Mouse (Mus musculus): ENCODE data around the gene Upk2. TPM values are rescaled to one million over a fixed set of nuclear protein-coding genes. Genes with fewer than 3 reads are reported as not detected.
A peak's percentile ranks its signal among the peaks of the same experiment; 100 is the strongest.
"Not testable (repeated sequence)": the region's sequence is repeated elsewhere in the genome, so short reads cannot be mapped to it uniquely, and the experiment has no call there.

Upk2 gene
- total RNA-seq, 1 experiment from 2014 or later = not detected

- ATAC-seq (replicated peaks; ENCODE audit: insufficient number of reproducible peaks, low FRiP score, low TSS enrichment, poor library complexity, severe bottlenecking) = no peak
These were observed 23.6 kb upstream of the Upk2 start for GRCm38 (mm10) chr9:44478229-44478921.

DNA sequence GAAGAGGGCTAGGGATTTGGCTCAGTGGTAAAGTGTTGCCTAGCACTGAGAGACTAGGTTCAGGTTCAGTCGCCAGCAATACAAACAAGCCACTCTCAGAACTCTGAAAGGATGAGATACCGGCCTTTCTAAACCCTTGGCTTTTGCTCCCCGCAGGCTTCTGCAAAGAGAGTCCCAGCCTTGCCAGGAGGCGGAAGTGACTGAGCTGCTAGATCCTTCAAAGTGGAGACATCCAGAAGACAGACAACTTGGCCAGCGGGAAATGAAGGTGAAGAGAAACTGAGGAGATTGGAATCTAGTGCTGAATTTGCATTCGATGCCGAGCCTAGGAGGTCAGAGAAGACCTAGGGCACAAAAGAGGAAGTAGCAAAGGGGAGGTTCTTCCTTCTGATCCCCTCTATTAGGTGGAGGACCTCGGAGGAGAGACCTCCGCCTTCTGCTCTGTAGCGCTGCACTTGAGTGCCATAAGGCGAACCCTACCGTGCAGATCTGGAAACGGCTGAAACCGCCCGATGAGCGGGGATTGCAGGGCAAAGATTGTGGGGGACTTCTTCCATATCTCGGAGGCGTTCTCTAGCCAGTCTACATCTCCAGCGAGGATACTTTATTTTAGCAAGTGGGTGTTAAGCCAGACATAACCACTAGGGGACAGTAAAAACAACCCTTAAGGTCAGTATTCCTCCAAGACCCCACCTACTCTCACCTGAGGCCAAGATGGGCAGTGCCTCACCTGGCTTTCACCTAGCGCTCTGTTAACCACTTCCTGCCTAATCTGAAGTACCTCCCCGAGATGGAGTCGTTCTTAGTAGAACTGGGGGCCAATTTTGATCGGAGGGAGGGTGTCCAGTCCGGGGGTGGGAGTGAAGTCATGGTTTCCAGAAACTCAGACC lies 22.8 kb upstream of the Upk2 start:
- peak; percentile 47 for ATAC-seq (replicated peaks; ENCODE audit: insufficient number of reproducible peaks, low FRiP score, low TSS enrichment, poor library complexity, severe bottlenecking)

- ATAC-seq (replicated peaks; ENCODE audit: insufficient number of reproducible peaks, low FRiP score, low TSS enrichment, poor library complexity, severe bottlenecking) = no peak
These were observed 21.2 kb upstream of the Upk2 start for GRCm38 (mm10) chr9:44475936-44476335.

- ATAC-seq (replicated peaks; ENCODE audit: insufficient number of reproducible peaks, low FRiP score, low TSS enrichment, poor library complexity, severe bottlenecking) = no peak
These were observed 19.6 kb upstream of the Upk2 start for GRCm38 (mm10) chr9:44474327-44474726.

GRCm38 (mm10) chr9:44473184-44473583 lies 18.4 kb upstream of the Upk2 start:
- ATAC-seq (replicated peaks; ENCODE audit: insufficient number of reproducible peaks, low FRiP score, low TSS enrichment, poor library complexity, severe bottlenecking) = no peak

- no peak for ATAC-seq (replicated peaks; ENCODE audit: insufficient number of reproducible peaks, low FRiP score, low TSS enrichment, poor library complexity, severe bottlenecking)
These were observed 14.0 kb upstream of the Upk2 start for GRCm38 (mm10) chr9:44468800-44469199.

DNA sequence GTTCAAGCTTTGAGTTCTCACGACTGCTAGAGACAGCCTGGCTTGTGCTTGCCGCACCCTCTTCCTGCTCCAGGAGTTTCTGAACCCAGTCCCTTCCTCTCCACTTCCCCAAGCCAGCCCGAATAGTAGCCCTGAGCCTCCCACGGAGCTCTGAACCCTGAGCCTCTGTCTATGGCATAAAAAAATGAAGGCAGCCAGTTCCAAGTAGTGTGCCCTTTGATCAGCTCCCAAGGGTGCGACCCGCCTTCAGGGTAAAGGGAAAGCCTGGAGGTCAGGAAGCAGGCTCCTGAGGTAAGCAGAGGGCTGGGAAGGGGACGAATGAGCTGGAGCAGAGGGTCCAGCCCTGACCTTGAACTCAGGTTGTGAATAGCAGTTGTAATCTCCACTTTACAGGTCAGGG lies 13.4 kb upstream of the Upk2 start:
- no peak for ATAC-seq (replicated peaks; ENCODE audit: insufficient number of reproducible peaks, low FRiP score, low TSS enrichment, poor library complexity, severe bottlenecking)

DNA sequence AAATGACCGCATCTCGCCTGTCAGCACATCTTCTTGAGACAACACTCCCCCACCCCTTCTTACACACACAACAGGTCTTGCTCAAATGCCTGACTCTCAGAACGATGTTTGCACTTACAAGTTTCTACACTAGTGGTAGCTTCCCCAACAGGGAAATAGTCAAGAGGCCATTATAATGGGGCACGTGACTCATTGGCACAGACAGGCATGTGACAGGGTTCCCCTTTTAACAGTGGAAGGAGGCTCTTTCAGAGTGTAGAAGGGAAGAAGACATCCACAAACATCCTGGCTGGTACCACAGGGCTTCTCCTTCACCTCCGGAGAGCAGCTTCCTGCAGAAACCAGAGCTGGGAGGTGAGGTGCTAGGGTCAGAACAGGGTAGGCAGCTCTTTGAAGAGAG lies 7.2 kb upstream of the Upk2 start:
- peak; percentile 96 for ATAC-seq (replicated peaks; ENCODE audit: insufficient number of reproducible peaks, low FRiP score, low TSS enrichment, poor library complexity, severe bottlenecking)

DNA sequence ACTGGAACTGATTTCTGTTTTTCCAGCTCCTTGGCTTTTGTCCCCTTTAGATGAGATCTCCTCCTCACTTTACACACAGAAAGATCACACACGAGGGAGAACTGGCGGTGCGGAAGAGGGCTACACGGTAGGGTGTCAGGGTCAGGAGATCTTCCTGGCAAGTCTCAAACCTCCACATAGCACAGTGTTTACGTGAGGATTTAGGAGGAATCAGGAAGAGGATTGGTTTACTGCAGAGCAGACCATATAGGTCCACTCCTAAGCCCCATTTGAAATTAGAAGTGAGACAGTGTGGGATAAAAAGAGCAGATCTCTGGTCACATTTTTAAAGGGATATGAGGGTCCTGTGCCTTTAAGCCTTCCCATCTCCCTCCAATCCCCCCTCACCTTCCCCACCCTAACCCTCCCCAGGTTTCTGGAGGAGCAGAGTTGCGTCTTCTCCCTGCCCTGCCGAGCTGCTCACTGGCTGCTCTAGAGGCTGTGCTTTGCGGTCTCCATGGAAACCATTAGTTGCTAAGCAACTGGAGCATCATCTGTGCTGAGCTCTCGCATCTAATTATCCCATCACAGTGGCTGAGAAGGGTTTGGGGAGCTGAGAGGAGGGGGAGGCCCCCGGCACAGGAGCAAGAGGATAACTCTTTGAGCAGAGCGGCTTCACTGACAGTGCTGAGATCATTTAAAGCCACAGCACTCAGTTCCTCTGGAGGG lies 2.4 kb upstream of the Upk2 start:
- no peak for ATAC-seq (replicated peaks; ENCODE audit: insufficient number of reproducible peaks, low FRiP score, low TSS enrichment, poor library complexity, severe bottlenecking)

DNA sequence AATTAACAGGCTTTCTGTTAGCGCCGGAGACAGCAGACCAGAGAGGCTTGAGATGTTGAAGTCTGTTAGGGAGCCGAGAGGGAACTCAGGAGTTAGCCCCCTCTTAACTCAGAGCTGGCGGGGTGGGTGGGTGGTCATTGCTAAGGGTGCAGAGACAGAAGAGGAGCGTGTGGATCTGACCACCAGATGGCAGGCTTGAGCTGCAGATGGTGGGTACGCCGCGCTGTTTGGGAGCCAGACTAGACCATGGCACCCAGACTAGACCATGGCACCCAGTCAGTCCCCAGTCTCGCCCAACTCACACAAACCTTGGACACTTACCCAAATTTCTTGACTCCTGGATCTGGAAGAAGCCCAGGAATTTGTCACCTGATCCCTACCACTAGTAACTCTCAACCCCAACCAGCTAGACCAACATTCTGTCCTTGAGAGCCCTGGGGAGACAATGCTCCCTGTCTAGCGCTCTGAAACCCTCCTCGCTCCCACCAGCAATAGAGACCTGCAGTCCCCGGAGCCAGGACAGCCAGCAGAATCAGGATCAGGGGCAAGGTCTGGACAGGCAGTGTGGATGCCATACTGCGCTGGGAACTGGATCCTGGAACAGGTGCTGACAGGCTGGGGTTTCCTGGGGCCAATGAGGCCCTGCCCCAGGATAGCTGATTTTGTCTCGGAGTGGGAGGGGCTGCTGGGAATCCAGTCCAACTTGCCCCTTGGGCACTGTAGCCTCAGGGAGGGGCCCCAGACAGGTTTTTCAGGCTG lies 465 bp downstream of the Upk2 start:
- peak; percentile 89 for ATAC-seq (replicated peaks; ENCODE audit: insufficient number of reproducible peaks, low FRiP score, low TSS enrichment, poor library complexity, severe bottlenecking)

DNA sequence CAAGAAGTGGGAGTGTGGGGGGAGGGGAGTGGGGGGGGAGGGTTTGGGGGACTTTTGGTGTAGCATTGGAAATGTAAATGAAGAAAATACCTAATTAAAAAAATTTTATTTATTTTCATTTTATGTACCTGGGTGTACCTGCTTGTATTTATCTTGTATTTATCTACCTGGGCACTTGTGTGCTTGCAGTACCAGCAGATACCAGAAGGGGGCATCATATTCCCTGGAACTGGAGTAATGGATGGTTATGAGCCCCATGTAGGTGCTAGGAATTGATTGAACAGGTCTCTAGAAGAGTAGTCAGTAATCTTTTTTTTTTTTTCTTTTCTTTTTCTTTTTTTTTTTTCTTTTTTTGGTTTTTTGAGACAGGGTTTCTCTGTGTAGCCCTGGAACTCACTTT lies 4.4 kb downstream of the Upk2 start:
- ATAC-seq (replicated peaks; ENCODE audit: insufficient number of reproducible peaks, low FRiP score, low TSS enrichment, poor library complexity, severe bottlenecking) = no peak

DNA sequence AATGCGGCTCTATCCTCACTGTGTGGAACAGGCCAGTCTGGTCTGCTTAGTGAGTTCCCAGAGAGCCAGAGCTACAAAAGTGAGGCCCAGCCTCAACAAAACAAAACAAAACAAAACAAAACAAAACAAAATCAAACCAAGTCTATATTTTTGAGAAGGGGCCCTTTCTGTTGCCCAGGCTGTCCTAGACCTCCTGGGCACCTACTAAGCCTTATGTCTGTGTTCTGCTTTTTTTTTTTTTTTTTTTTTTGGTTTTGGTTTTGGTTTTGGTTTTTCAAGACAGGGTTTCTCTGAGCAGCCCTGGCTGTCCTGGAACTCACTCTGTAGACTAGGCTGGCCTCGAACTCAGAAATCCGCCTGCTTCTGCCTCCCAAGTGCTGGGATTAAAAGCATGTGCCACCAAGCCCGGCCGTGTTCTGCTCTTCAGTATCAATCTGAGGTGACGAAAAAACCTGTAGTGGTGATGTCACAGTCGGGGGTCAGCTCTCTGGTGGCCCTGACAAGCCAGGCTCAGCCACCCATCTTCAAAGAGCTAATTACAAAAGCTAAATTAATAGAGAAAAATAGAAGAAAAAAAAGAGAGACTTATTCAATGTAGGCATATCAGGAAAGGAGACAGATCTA lies 10.3 kb downstream of the Upk2 start:
- not testable (repeated sequence) for ATAC-seq (replicated peaks; ENCODE audit: insufficient number of reproducible peaks, low FRiP score, low TSS enrichment, poor library complexity, severe bottlenecking)

DNA sequence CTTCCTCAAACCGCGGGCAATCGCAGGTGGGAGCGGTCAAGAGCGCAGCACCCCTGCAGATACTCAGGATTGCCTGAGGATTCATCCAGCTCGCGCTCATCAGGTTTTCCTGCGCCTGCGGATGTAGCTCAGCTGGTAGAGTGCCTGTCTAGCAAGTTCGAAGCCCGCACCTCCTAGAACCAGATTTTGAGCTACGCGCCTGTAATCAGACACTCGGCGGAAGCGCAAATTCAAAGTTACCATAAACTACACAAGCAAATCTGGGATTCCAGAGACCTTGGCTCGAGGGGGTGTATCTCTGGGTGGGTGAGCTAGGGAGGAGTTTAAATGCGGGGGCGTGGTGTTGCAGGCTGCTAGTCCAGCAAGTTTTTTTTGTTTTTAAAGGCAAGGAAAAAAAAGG lies 13.8 kb downstream of the Upk2 start, which contains the start of gene Foxr1:
Gene Foxr1, minus strand, starts transcription at position 176 of the 400 bp plus-strand sequence.
- ATAC-seq (replicated peaks; ENCODE audit: insufficient number of reproducible peaks, low FRiP score, low TSS enrichment, poor library complexity, severe bottlenecking) = no peak

DNA sequence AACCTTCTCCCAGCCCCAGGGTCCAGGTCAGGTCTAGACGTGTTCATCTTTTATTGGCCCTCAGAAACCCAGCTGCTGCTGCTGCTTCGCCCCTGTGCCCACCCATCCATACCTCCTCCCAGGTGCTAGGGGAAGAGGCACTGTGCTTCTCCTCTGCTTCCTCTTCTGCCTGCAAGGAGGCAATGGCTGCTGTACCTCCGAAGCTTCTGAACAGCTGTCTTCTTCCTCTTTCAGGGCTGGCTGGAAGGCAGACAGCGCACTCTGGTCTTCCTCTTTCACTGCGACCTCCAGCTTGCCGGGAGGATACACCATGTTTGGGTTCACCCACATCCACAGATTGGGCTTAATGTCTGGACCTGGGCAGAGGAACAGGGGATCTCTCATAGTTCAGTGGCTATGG lies 19.0 kb downstream of the Upk2 start:
- peak; percentile 94 for ATAC-seq (replicated peaks; ENCODE audit: insufficient number of reproducible peaks, low FRiP score, low TSS enrichment, poor library complexity, severe bottlenecking)

- ATAC-seq (replicated peaks; ENCODE audit: insufficient number of reproducible peaks, low FRiP score, low TSS enrichment, poor library complexity, severe bottlenecking) = no peak
These were observed 22.1 kb downstream of the Upk2 start for GRCm38 (mm10) chr9:44432577-44433185.

GRCm38 (mm10) chr9:44423576-44423975 lies 31.2 kb downstream of the Upk2 start:
- no peak for ATAC-seq (replicated peaks; ENCODE audit: insufficient number of reproducible peaks, low FRiP score, low TSS enrichment, poor library complexity, severe bottlenecking)

DNA sequence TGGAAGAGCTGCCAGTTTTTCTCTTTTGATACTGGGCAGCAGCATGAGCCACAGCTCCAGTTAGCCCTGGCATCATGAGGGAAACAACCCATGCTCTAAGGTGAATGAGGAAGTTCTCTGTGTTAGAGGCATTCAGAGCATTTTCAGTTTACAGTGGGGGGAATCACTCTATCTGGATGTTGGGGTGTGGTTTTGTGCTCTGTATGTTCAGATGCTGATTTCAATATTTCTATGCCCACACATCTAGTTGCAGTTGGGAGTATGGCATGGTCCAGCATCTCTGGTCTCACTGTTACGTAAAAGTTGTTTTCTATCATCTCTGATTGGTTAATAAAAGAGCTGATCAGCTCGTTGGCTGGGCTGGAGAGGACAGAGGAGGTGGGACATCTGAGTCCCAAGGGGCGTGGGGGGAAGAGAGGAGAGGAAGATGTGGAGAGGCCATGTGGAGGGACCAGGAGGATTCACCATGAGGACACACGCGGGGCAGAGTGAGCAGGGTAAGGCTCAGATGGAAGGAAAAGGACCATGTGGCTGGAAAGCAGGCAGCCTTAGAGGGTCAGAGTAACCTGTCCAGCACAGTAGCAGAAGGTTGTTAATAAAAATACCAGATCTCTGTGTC lies 34.4 kb downstream of the Upk2 start:
- ATAC-seq (replicated peaks; ENCODE audit: insufficient number of reproducible peaks, low FRiP score, low TSS enrichment, poor library complexity, severe bottlenecking) = no peak

Measured in monocyte, adult 5-6 weeks (primary cell).